Mouse (Mus musculus): Measurements from ENCODE around the gene Mxi1.

DNA sequence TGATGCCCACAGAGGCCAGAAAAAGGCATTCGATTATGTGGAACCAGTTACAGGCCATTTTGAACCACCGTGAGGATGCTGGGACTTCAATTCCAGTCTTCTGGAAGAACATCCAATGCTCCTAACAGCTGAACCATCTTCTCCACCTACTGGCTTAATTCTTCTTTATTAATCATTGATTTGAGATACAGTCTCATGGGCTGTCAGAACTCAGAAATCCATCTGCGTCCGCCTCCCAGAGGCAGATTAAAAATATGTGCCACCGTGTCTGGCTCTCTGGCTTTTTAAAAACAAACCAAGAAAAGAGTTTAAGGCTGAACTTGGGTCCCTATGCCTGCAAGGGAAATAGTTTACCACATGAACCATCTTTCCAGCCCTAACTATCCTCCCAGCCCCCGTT is 65.0 kb downstream of the Mxi1 start:
- TF ChIP-seq CTCF (IDR thresholded peaks at IDR 0.05; ENCODE audit: borderline replicate concordance, insufficient read depth, low read length) (no peak), POLR2A (IDR thresholded peaks at IDR 0.05; ENCODE audit: low read depth, low read length) (no peak)
